Mouse (Mus musculus): Measurements from ENCODE around the gene Sf3a2.

Gene Sf3a2

GRCm38 (mm10) chr10:80775731-80776130, 22.3 kb upstream of the Sf3a2 start:
- DNase-seq (ENCODE audit: low spot score): no peak

DNA sequence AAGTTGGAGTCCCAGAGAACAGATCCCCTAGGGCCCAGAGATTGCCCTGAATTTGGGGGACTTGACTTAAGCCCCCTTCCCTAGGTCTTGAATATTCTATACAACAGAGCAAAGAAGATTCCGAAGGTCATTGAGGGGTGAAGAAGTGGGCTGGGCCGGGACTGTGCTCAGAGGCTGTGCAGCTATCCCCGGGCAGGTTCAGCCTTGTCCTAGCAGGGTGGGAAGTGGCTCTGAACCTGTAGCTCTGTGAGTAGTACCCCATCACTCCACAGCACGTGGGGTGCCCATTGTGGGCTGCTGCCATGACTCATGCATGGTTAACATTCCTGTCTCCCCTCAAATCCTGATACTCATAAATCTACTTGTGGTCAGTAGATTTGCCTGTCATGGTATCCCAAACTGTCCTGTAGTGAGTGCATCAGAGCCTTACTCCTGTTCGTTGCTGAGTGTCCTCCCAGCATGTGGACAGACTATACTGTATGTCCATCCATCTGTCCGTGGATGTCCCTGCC, 21.6 kb upstream of the Sf3a2 start:
- no peak for DNase-seq (ENCODE audit: low spot score)

DNA sequence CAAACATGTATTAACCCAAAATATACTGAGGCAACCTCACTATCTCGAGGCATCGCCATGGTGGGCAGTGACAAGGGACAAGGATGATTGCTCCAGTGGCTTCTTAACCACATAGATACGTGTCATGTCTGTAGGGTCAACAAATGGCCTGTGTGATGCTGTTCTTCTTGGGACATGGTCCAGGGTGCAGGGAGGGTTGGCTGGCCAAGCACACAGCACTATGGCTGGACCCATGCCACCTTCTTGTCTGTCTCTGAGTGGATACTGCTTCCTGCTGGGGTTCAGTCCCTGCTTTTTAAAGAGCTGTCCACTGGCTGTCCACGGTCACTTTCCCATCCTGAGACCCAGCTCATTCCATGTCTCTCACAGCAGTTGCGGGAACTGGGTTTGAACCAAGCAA, 20.9 kb upstream of the Sf3a2 start:
- DNase-seq (ENCODE audit: low spot score): no peak

DNA sequence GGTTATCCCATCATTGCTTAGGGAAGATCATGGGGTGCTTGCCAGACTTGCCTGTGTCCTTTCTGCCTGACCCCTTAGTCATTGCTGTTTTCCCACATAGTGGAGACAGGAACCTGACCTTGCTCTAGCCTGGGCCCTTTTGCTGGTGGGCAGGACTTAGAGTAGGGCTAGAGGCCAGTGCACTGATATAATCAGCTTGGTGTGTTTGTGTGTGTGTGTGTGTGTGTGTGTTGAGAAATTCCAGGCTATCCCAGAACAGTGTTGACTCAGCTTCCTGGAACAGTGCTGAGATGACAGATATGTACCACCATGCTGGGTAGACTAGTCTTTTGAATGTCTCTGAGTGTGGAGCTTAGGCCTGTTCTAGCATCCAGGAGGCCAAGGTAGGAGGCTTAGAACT, 18.4 kb upstream of the Sf3a2 start:
- no peak for DNase-seq (ENCODE audit: low spot score)

DNA sequence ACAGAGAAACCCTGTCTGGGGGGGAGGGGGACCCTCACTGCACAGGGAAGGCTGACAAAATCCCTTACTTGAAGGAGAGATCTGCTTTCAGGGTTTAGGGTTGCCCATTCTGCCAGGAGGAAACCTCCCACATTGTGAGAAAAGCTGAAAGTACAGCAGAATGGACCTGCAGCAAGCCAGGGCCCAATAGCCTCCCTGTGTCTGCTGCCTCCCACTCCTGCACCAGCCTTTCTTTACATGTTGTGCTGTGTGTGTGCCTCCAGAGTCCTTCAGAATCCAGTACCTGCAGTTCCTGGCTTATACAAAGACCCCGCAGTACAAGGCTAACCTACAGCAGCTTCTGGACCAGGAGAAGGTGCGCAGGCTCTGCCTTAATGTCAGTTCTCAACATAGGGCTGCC, 13.7 kb upstream of the Sf3a2 start:
- no peak for DNase-seq (ENCODE audit: low spot score)

GRCm38 (mm10) chr10:80784871-80785270, 13.1 kb upstream of the Sf3a2 start:
- peak; percentile 11 for DNase-seq (ENCODE audit: low spot score)

- no peak for DNase-seq (ENCODE audit: low spot score)
These were observed 12.0 kb upstream of the Sf3a2 start for GRCm38 (mm10) chr10:80785963-80786362.

GRCm38 (mm10) chr10:80787517-80787916, 10.5 kb upstream of the Sf3a2 start:
- DNase-seq (ENCODE audit: low spot score): no peak

- no peak for DNase-seq (ENCODE audit: low spot score)
These were observed 7.1 kb upstream of the Sf3a2 start for GRCm38 (mm10) chr10:80790761-80791404.

GRCm38 (mm10) chr10:80791476-80792174, 6.4 kb upstream of the Sf3a2 start:
- no peak for DNase-seq (ENCODE audit: low spot score)

GRCm38 (mm10) chr10:80792175-80793032, 5.6 kb upstream of the Sf3a2 start:
- no peak for DNase-seq (ENCODE audit: low spot score)

GRCm38 (mm10) chr10:80793033-80793784, 4.8 kb upstream of the Sf3a2 start:
- DNase-seq (ENCODE audit: low spot score): no peak

GRCm38 (mm10) chr10:80793803-80794202, 4.2 kb upstream of the Sf3a2 start:
- DNase-seq (ENCODE audit: low spot score): no peak

- DNase-seq (ENCODE audit: low spot score): no peak
These were observed 3.2 kb upstream of the Sf3a2 start for GRCm38 (mm10) chr10:80794750-80795149.

- DNase-seq (ENCODE audit: low spot score): no peak
These were observed 1.6 kb upstream of the Sf3a2 start for GRCm38 (mm10) chr10:80796307-80796848.

DNA sequence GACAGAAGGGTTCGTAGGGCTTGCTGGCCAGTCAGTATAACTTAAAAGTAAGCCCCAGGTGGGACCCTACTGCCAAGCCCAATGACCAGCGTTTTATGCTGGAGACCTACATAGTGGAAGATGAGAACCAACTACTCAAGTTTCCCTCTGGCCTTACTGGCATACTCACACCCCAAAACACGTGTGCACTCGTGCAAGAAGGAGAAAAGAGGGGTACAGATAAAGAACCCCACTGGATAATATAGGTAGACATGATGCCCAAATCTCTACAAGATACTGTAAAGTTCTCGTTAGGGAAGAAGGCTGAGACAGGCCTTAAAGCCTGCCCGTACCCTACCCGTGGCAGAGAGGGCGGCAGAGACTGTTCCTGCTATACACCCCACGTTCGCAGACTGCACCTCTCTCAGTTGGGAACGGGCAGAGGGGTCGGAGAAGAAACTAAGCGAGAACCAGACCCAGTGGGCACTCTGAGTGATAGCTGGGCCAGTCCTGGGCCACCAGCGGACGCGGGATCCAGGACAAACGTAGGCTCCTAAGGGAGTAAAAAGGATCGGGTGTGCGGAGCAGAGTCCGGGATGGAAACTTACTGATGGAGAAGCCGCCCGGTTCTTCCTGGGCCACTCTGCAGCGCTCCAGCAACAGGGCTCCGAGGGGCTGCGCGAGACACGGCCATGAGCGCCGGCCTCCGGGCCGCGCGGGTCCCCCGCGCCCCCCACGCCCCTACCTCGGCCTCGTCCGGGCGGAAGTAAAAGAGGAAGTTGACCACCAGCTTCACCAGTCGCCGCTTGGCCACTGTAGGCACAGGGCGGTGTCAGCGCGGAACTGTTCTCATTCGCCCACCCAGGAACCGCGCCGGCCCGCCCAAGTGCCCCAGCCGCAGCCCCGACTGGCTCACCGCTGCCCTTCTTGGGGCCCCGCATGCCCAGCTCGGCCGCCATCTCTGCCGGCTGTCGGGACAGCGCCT, 530 bp upstream of the Sf3a2 start:
- no peak for DNase-seq (ENCODE audit: low spot score)

- no peak for DNase-seq (ENCODE audit: low spot score)
These were observed 1.1 kb downstream of the Sf3a2 start for GRCm38 (mm10) chr10:80799070-80799566.

DNA sequence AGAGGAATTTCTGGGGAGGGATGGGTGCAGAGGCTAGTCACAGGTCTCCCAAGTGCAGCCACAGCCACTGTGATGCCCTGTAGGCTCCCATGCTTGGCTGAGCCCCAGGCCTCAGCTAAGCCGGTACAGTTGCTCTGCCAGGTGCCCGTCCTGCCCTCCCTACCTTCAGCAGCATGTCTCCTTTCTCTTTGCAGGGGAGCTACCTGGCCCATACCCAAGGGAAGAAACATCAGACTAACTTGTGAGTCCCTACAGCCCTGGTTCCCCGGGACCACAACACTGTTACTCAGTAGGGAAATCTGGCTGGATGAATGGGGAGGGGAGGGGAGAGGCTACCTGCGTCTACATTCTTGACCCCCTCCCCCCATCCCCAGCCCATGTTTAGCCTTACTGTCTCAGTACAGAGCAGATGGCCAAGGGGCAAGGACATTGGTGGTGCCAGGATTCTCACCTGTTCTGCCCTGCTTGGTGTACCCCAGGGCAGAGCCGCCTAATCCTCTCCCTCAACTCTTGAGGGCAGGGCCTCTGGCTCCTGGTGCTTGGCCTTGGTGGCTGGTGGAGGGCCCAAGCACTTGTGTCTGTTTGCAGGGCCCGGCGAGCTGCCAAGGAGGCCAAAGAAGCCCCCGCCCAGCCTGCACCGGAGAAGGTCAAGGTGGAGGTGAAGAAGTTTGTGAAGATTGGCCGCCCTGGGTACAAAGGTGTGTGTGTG, 4.4 kb downstream of the Sf3a2 start:
- DNase-seq (ENCODE audit: low spot score): no peak

GRCm38 (mm10) chr10:80802996-80803395, 5.0 kb downstream of the Sf3a2 start:
- no peak for DNase-seq (ENCODE audit: low spot score)

- DNase-seq (ENCODE audit: low spot score): no peak
These were observed 6.3 kb downstream of the Sf3a2 start for GRCm38 (mm10) chr10:80804340-80804739.

Measured in retina, embryonic 14.5 days (tissue).